Mouse (Mus musculus) spleen, adult 2 months (tissue): ENCODE results near the gene Zfp593.

Source experiments
- CTCF ChIP-seq: fragments of 200-500 bp; IDR thresholded peaks from 2 replicates; pipeline ENCODE4 v1.5.1; 2011; ENCODE audit warnings: mild to moderate bottlenecking, inconsistent platforms; ENCODE audit not compliant: insufficient read depth, insufficient read length, insufficient replicate concordance; ENCODE audit errors: extremely low read depth
- POLR2A ChIP-seq: fragments of 200-500 bp; IDR thresholded peaks from 2 replicates; pipeline ENCODE4 v1.6.1; 2011; ENCODE audit warnings: low read depth, low read length, inconsistent platforms

GRCm38 (mm10) chr4:134230431-134230830, 15.0 kb downstream of the Zfp593 start:
- TF ChIP-seq POLR2A (no peak), CTCF (no peak)
